Mouse (Mus musculus): ENCODE measurements around the gene Lpin1. TPM values are rescaled to one million over a fixed set of nuclear protein-coding genes. Genes with fewer than 3 reads are reported as not detected.

Lpin1 gene
- polyA plus RNA-seq, 1 experiment from 2014 or later = 6.4 TPM

DNA sequence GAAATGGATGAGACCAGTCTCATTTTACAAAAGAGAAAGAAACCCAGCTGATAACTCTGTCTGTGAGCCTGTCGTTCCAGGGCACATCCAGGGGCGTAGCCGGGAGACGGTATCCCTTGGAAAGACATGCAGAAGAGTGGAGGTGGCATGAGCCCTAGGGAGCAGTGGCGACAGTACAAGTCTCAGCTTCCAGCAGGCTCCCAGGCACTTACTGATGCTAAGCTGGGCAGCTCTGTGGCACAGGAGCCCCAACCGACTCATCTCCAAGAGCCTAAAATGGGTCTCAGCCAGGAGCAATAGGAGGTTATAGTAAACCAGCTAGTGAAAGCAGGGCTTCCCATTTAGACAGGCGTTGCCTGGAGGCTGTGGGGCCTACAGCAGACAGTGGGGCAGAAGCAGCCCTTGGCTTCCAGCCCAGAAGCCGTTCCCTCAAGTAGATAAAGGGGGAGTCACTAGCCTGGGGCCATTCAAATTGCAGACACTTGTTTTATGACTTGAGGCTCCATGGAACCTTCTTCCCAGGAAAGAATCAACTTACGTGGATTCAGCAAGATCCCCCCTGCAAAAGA is 33.0 kb downstream of the Lpin1 start:
- DNase-seq (ENCODE audit: low spot score) = no peak

DNA sequence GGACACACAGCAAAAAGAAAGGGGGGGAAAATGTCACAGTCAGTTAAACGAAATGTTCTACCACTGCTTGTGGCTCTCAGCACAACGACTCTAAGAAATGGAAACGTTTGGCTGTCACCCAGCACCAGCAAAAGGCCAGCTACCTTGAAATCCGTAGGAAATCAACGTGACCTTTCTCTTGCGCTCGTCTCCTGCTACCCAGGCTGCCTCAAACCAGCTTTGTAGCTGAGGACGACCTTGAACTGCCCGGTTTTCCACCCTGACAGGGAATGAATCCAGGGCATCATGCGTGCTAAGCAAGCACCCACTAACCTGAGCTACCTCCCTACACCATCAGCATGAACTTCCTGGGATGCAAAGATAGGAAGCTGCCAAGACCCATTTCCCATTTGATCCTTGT is 39.5 kb downstream of the Lpin1 start:
- no peak for DNase-seq (ENCODE audit: low spot score)

DNA sequence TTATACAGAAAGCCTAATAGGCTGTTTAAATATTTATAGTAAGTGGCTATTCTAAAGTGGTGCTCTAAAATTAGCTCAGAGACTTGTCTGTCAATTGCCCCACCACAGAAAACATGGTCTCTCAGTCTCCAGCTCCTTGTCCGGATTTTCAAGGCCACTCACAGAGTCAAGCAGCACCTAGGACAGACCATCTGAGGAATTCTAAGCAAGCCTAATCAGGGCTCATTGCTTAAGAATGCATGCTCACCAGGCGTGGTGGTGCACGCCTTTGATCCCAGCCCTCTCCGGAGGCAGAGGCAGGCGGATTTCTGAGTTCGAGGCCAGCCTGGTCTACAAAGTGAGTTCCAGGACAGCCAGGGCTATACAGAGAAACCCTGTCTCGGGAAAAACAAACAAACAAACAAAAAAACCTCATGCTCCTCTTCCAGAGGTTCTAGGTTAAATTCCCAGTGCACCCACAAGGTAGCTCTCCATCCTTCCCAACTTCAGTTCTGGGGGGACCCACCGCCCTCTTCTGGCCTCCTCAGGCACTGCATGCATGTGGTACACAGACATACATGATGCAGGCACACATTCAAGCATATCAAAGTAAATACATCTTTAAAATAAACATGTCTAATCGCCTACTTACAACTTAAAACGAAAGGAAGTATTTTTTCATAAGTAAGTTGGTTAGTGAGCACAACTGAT is 40.2 kb downstream of the Lpin1 start:
- no peak for DNase-seq (ENCODE audit: low spot score)

DNA sequence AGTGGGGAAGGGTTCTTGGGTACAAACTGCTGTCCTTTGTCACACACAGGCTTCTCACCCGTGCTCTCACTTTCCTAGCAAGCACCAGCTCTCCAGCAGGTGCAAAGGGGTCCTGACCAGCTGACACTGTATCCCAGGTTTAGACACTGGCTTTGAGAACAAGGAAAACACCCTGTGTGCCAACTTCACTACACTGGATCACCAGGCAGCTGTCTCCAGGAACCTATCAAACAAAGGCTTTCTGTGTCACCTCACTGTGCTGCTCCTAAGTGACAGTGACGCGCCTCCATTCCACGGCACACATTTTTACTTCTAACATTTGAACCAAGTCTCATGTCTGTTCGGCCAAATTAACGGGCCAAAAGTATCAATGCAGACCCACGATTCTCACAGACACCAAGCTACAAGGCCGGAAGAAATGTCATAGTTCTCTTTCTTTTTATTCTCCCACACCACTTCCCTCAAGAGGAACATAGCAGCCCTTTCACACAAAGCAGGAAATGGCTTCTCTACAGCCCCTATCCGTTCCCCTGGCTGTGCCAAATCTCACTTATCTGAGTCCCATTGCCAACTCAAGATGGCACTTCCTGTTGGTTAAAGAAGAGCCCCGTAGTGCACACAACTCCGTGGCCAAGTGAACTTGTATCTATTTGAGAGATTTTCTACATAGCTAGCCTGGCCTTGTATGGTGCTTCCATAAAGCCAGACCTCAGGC is 41.7 kb downstream of the Lpin1 start:
- DNase-seq (ENCODE audit: low spot score) = peak; percentile 59

DNA sequence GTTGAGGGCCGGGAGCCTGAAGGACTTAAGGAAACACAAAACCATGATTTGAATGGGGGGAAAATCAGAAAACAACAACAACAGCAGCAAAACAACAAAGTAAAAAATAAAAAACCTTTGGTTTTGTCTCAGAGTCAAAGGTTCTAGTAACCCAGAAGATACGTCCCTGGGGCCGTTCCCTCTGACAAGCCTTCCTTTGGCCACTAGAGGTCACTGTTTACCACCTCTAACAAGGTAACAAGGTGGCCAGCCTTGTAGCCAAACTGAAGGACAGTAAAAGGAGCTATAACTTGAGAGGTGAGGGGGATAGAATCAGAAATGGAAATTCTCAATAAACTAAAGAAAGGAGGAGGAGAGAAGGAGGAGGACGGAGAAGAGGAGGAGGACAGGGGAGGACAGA is 42.3 kb downstream of the Lpin1 start:
- peak; percentile 81 for DNase-seq (ENCODE audit: low spot score)

DNA sequence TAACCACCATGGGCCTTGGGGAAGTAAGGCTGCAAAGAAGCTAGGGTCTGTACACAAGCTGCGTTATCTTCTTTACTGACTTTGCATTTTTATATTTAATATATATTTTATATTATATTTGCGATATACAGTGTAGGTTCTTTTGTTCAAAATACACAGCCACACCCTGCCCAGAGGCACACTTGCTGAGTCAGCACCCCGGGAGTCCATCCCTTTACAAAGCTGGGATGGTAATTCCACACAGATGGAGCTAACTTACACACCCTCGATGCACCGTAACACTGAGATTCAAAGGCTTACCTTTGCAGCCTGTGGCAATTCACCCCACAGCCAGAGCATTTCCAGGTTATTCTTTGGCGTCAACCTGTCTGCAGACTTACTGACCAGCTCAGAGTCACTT is 42.7 kb downstream of the Lpin1 start:
- DNase-seq (ENCODE audit: low spot score) = no peak

DNA sequence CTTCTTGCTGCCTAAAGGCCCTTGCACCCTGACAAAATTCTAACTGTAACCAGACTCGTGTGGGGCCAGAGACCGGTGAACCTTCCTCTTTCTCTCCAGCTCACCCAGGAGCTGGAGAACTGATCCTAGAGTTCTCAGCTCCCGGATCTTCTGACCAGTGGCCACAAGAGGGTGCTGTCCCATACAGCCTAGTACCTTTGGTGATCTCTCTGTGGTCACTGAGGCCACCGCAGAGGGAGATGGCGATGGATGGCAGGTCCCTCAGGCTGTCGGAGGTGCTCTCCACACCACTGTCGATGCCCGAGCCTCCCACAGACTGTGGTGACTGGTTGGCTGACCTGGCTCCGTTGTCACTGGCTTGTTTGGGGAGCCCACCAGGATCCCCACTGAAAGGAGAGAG is 47.3 kb downstream of the Lpin1 start:
- DNase-seq (ENCODE audit: low spot score) = no peak

DNA sequence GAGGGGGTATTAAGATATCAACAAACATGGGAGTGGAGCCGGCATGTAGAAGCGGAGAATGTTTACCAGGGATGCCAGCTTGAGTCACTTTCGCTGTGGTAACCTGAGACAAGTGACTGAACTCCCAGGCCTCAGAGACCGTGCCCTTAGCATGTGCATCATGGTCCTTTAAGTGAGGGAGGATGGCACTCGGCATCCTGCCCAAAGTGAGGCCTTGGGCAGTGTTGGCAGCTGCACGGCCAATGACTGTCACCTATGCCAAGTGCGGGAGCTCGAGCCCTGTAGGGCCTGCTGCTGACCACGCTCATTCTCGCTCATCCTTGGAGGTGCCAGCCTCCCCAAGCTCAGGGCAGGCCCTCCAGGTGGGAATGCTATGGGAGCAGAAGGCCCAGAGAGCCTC is 48.1 kb downstream of the Lpin1 start:
- DNase-seq (ENCODE audit: low spot score) = no peak

DNA sequence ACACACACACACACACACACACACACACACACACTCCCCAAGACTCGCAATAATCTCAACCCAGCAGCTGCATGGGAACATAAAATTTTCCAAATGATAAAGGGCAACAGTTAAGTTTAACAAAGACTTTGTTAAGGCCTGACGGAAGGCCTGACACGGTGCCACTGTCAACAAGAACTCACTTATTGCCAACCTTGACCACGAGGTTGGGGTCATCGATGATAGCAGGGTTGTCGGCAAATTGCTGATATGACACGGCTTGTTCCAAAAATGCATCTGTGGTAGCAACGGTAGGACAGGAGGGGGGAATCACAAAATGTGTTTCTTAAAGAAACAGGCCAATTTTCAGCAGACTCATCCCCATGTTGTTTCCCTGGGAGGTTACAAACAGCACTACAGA is 48.6 kb downstream of the Lpin1 start:
- no peak for DNase-seq (ENCODE audit: low spot score)

DNA sequence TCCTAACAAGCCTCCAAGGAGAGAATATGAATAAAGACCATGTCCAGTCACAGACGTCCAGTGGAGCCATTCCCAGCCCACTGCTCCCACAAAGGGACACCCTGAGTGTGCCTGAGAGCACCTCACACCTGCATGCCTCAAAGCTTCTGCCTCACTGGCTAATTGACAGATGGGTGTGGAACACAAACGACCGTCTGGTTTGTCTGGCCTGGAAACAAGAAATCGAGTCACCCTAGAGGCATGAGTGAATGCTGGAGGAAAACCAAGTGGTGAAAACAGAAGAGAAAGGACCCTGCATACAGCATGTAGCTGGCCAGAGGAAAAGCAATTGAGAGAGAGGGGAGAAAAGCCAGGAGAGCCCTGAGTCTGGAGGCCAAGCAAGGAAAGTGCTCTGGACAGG is 53.5 kb downstream of the Lpin1 start:
- no peak for DNase-seq (ENCODE audit: low spot score)

DNA sequence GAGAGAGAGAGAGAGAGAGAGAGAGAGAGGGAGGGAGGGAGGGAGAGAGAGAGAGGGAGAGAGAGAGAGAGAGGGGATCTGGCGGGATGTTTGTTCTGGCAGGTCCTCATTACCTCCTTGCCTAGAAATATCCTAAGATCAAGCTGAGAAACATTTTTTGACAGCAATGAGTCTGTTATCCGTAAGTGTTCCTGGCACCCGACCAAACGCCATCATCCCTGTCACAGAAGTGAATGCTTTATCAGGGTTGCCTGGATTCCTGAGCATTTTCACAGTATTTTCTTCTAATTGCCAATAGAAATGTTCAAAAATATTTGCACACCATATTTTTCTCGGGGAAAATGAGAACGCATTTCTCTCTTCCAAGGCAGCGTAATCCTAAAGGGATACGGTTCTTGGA is 56.6 kb downstream of the Lpin1 start:
- no peak for DNase-seq (ENCODE audit: low spot score)

DNA sequence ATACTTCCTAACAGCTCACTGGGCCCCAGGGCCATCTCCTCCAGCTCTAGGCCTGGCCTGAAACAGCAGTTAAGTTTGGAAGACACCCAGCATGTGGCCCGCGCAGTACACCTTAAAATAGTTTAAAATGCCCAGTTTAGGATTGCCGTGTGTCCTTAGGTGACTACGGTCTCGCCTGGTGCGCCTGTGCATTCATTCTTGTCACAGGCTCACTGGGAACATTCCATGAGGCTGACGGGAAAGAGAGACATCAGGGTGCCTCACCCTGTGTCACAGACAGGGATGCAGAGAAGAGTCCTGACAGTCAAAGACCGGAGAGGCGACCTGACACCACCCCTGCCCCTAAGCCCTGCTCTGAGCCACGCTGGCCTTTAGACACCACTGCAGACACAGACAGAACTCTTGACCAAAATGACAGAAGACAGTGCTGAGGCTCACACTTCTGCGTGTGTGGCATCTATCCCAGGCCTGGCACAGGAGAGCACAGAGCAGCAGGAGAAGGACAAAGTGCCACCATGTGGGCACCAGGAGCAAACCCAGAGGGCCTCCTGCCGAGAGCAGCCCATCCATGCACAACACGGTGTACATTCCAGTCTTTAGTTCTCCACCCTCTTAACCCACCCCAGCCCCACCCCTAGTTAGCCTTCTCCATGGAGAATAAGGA is 58.5 kb downstream of the Lpin1 start:
- DNase-seq (ENCODE audit: low spot score) = no peak

DNA sequence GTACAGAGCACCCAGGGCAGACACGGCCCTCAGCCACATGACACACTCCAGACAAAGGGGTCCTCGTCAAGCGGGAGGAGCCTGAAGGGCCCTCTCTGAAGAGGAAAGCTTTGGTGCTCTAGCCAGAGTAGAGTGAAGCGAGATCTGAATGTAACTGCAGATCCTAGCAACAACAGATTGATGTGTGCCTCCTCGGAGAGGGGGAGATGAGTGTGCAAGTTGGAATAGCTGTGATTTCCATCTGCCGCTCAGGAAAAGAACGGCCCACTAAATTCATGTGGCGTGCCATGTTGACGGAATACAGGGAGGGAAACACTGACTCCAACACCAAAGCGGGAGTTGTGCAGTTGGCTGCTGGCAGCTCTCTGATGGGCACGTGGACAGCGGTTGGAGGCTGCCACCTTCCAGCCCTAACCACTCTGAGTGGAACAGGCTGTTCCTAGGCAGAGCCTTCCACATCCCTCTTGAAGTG is 59.7 kb downstream of the Lpin1 start:
- DNase-seq (ENCODE audit: low spot score) = no peak

DNA sequence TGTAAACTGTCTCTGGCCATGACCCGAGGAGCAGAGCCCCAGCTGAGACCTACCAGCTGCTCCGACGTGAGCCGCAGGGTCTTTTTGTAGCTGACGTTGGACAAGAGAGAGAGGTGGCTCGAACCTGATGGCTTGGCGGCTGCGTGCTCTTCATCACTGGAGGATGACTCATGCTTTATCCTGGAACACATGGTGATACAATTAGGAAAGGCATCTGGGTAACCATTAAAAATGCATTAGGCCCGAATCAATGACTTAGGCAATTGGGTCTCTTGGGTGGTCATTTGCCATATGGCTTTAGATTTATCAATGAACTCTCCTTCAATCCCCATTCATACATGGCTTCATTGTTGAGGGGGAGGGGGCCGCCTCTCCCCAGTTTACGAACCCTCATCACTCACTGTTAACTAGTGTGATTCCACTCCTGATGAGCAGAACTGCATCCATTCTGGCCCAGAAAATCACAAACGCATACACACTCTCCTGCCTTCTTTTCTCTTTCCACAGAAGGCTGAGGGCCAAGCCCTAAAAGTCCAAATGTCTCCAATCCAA is 61.9 kb downstream of the Lpin1 start:
- no peak for DNase-seq (ENCODE audit: low spot score)

DNA sequence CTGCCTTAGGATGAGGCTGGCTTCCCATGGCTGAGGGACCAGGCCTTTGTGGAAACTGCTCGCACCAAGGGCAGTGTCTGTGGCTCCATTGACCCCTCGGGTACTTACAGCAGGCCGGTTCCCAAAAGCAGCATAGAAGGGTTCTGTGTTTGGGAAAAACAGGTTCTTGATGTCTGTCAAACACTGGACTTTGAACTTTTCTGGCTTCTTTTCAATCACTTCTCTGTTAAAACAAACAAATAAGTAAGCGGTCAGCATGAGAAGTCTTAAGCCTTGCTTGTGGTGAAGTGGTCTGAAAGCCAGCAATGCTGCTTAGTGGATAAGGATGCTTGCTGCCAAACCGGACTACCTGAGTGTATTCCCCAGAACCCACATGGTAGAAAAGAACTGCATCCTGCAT is 69.2 kb downstream of the Lpin1 start:
- no peak for DNase-seq (ENCODE audit: low spot score)

DNA sequence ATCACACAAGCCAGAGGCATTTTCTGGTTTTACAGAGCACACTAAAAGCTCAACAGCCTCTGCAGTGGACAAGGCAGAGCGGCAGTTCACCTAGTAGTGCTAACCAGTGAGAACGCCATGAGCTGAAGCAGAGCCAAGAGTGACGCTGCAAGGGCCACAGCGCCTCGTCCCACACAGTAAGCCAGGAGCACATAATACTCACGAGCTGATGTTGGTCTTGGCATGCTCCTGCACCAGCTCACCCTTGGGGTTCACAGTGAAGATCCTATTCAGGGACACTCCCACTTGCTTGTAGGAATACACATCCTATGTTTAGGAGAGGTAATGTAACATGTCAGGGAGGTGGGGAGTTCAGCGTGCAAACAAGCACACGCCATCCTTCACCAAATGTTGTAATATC is 70.1 kb downstream of the Lpin1 start:
- DNase-seq (ENCODE audit: low spot score) = no peak

DNA sequence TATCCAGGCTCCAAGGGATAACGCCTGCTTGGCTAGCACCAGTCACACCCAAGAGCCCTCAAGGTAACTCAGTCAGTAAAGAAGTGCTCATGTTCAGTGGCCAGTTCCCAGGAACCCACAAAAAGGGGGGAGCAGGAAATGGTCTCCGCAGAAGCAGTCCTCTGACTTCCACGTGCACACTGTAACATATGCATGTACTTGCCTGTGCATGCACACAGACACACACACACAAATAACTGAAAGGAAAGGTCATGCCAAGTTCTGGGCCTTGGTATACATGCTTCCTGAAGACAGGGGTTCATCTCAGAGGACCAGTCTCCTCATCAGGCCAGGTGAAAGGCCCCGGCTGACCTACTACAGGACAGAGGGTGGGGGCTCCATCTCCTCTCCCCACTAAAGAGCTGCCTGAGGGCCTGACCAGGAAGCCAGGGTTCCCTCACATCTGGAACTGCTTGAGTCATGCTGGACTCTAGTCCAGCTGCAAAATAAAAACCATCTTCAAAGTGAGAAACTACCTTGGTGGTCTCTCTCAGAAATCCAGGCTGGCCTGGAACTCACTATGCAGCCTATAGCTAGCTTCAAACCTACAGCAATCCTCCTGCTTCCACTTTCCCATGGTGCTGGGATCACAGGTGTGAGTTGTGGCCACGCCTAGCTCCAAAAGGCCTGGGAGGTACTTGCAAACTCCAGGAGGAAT is 70.7 kb downstream of the Lpin1 start:
- DNase-seq (ENCODE audit: low spot score) = no peak

DNA sequence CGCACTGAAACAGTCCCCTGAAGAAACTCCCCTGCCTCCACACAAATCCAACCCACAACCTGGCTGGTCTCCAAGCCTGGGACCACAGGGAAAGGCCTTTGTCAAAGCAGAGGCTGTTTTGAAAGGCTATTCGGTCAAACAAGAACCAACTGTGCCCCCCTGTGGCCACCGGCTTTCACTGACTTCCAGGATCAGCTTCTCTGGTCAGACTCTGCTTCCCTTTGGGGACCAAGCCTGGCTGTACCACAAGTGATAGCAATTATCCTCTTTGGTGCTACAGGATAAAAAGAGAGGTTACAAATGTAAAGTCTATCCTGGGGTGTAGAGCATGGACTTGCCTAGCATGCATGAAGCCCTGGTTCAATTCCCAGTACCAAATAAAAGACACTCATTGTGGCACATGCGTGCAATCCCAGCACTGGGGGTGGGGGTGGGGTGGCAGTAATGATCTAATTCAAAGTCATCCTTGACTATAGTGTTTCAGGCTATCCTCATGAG is 77.4 kb downstream of the Lpin1 start:
- DNase-seq (ENCODE audit: low spot score) = peak; percentile 12

DNA sequence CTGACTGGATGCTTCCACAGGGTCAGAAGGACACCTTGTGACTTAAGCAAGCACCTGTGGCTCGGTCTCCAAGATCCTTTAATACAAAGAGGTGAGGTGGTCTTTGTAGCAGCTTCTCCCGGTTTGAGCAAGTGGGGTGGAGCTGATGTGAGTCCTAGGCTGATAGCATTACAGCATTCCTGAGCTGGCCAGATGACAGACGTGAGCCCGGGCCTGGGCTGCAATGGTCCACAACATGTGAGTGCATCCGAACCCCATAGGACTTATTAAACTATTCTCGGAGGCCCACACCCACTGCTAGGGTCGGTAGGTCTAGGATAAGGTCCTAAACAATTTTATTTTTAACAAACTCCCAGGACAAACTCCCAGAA is 77.9 kb downstream of the Lpin1 start:
- DNase-seq (ENCODE audit: low spot score) = no peak

DNA sequence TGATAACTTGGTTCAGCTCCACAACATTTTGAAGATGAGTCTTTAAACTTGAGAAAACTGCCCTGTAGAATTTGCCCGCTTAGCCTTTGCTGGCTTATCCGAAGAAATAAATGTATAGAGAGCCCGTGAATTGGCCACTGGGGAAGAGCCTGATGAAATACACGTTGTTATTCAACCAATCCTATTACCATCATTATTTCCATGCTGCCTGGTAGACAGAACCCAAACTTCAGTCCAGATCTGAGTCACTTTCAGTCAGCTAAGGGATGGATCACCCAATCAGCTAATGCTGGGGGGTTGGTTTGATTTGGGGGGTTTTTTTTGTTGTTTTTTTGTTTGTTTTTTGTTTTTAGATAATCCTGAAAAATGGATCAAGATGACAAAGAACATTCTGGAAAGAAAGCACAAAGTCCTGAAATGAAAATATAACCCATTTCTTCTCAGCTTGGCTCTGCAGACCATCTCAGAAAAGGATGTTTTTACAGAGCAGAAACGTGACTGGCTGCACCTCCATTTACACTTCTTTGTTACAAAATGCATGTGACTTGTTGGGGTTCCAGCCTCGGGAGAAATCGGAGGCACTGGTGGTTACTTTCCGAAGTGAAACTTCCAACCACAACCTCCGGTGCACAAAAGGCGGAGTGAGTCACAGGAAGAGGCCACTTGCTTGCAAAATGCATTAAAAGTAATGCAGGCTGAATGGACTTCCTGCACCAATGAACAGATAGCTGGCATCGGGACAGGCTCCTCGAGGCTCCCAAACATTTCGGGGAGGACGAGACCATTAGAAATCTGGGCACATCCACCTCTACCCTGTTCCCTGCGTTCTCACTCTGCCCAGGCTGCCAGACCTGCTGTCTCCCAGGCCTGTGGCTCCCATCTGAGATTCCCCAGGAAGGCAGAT is 78.6 kb downstream of the Lpin1 start:
- DNase-seq (ENCODE audit: low spot score) = peak; percentile 80
